Mouse (Mus musculus) limb, embryonic 14.5 days (tissue): Measurements from ENCODE around the gene Camta1. TPM values are rescaled to one million over a fixed set of nuclear protein-coding genes. Genes with fewer than 3 reads are reported as not detected.
A peak's percentile ranks its signal among the peaks of the same experiment; 100 is the strongest.

ENCODE experiments used
- ATAC-seq: fragments of 200-750 bp; cut with Nextera tagmentation; 2 replicates; pipeline ENCODE4 v1.8.0; 2017; ENCODE audit warnings: low read depth, moderate number of reproducible peaks, moderate TSS enrichment; ENCODE audit not compliant: low FRiP score
- DNase-seq: peaks from one replicate; pipeline ENCODE4 v3.0.0-alpha.2; 2015; ENCODE audit warnings: low spot score
- H3K27ac ChIP-seq: fragments of 300-500 bp; sonication (generic); replicated peaks from 2 replicates; pipeline ENCODE4 v1.5.1; 2014; ENCODE audit warnings: low read depth, mild to moderate bottlenecking, low read length, moderate library complexity, mixed read lengths
- H3K27me3 ChIP-seq: fragments of 300-500 bp; sonication (generic); 2 replicates; pipeline ENCODE4 v1.6.1; 2014; ENCODE audit warnings: low read length, mixed read lengths; ENCODE audit not compliant: control insufficient read depth, insufficient read depth
- H3K36me3 ChIP-seq: fragments of 300-500 bp; sonication (generic); 2 replicates; pipeline ENCODE4 v1.6.1; 2014; ENCODE audit warnings: mild to moderate bottlenecking, low read length, moderate library complexity, mixed read lengths; ENCODE audit not compliant: control insufficient read depth, insufficient read depth
- H3K4me1 ChIP-seq: fragments of 300-500 bp; sonication (generic); 2 replicates; pipeline ENCODE4 v1.6.1; 2014; ENCODE audit warnings: antibody characterized with exemption, low read length, mixed read lengths; ENCODE audit not compliant: control insufficient read depth, insufficient read depth
- H3K4me2 ChIP-seq: fragments of 300-500 bp; sonication (generic); replicated peaks from 2 replicates; pipeline ENCODE4 v1.6.1; 2014; ENCODE audit warnings: low read depth, mild to moderate bottlenecking, low read length, moderate library complexity; ENCODE audit not compliant: severe bottlenecking
- H3K4me3 ChIP-seq: fragments of 300-500 bp; sonication (generic); replicated peaks from 2 replicates; pipeline ENCODE4 v1.5.1; 2014; ENCODE audit warnings: low read length
- H3K9ac ChIP-seq: fragments of 300-500 bp; sonication (generic); 2 replicates; pipeline ENCODE4 v1.6.1; 2014; ENCODE audit warnings: mild to moderate bottlenecking, low read depth, low read length, moderate library complexity; ENCODE audit not compliant: severe bottlenecking
- H3K9me3 ChIP-seq: fragments of 300-500 bp; sonication (generic); 2 replicates; pipeline ENCODE4 v1.6.1; 2016; ENCODE audit warnings: low read length; ENCODE audit not compliant: control insufficient read depth
- POLR2A ChIP-seq: fragments of 200-500 bp; IDR thresholded peaks from 2 replicates; pipeline ENCODE4 v1.8.0; 2012; ENCODE audit warnings: inconsistent platforms, mild to moderate bottlenecking, moderate library complexity, borderline replicate concordance; ENCODE audit not compliant: insufficient read depth, insufficient read length; ENCODE audit errors: extremely low read depth
- WGBS: fragments of 180-500 bp; shearing (Covaris S2); extraction: QIAGEN DNeasy Blood & Tissue Kit; methylation state at CpG from one replicate; pipeline ENCODE4 v1.1.7; 2014; 5-methylcytosine and 5-hydroxymethylcytosine counted together
- polyA plus RNA-seq, 2 experiments: library from polyadenylated mRNA; depleted of rRNA in 1 of 2; stranded (reverse) in 1 of 2; unstranded in 1 of 2; fragments of >200 nt; fragmentation: Nextera tagmentation in 1 of 2; extraction: Ambion mirVana in 1 of 2; gene quantifications; 2 replicates each; pipeline versions ENCODE4 v1.2.1 to v1.2.3; 2012 to 2014

Camta1 gene
- polyA plus RNA-seq, 2 experiments: 28.6 to 78.8 TPM

- ATAC-seq: no peak
- Histone ChIP-seq H3K36me3 (no peaks in the 10 kb centered on the region), H3K4me3 (no peak overlapping the region), H3K9me3 (no peaks in the 10 kb centered on the region), H3K4me2 (no peak overlapping the region), H3K4me1 (no peaks in the 10 kb centered on the region), H3K27me3 (no peaks in the 10 kb centered on the region), H3K27ac (no peak overlapping the region), H3K9ac (no peak overlapping the region)
- DNase-seq: no peak
- WGBS: 42% methylated on average over 12 of the region's 12 CpGs
- TF ChIP-seq POLR2A: no peak
Observed at GRCm38 (mm10) chr4:151147541-151147940, 714.1 kb downstream of the Camta1 start.

GRCm38 (mm10) chr4:151144121-151144520 lies 717.6 kb downstream of the Camta1 start:
- no peak overlapping the region for H3K4me2 ChIP-seq
- H3K27me3 ChIP-seq: peaks cover 23% of the 10 kb centered on the region
- no peak overlapping the region for H3K9ac ChIP-seq
- H3K9me3 ChIP-seq: no peaks in the 10 kb centered on the region
- no peak overlapping the region for H3K27ac ChIP-seq
- DNase-seq (no peak), ATAC-seq (no peak)
- 0 out of 2 replicates have a peak, but pooled peaks cover 7% of the 10 kb centered on the region for H3K4me1 ChIP-seq
- H3K4me3 ChIP-seq: no peak overlapping the region
- TF ChIP-seq POLR2A: no peak
- H3K36me3 ChIP-seq: no peaks in the 10 kb centered on the region
- 83% methylated on average over 12 of the region's 14 CpGs for WGBS

- H3K27me3 ChIP-seq: peaks cover 30% of the 10 kb centered on the region
- no peak overlapping the region for H3K9ac ChIP-seq
- DNase-seq (peak; percentile 97), ATAC-seq (peak; percentile 71)
- WGBS: 13% methylated on average over 13 of the region's 13 CpGs
- TF ChIP-seq POLR2A: peak; percentile 18; the same call in 1 of the 2 replicates
- H3K4me2 ChIP-seq: peak overlapping the region; percentile 32; the same call in 1 of the 2 replicates
- H3K36me3 ChIP-seq: no peaks in the 10 kb centered on the region
- 0 out of 2 replicates have a peak, but pooled peaks cover 8% of the 10 kb centered on the region for H3K4me1 ChIP-seq
- H3K4me3 ChIP-seq: no peak overlapping the region
- H3K27ac ChIP-seq: no peak overlapping the region
- H3K9me3 ChIP-seq: no peaks in the 10 kb centered on the region
Observed at GRCm38 (mm10) chr4:151141196-151141880, 720.3 kb downstream of the Camta1 start.

GRCm38 (mm10) chr4:151140368-151140982 lies 721.2 kb downstream of the Camta1 start:
- TF ChIP-seq POLR2A: no peak
- no peaks in the 10 kb centered on the region for H3K36me3 ChIP-seq
- H3K27me3 ChIP-seq: peaks cover 30% of the 10 kb centered on the region
- peak; percentile 49 for DNase-seq
- H3K4me2 ChIP-seq: no peak overlapping the region
- H3K27ac ChIP-seq: no peak overlapping the region
- H3K4me1 ChIP-seq: 0 out of 2 replicates have a peak, but pooled peaks cover 8% of the 10 kb centered on the region
- no peak for ATAC-seq
- H3K9ac ChIP-seq: no peak overlapping the region
- no peaks in the 10 kb centered on the region for H3K9me3 ChIP-seq
- WGBS: 2% methylated on average over 19 of the region's 20 CpGs
- H3K4me3 ChIP-seq: no peak overlapping the region

- peak overlapping the region; percentile 37 for H3K4me2 ChIP-seq
- H3K27ac ChIP-seq: no peak overlapping the region
- H3K4me3 ChIP-seq: peak overlapping the region; percentile 8; the same call in 1 of the 2 replicates
- H3K36me3 ChIP-seq: no peaks in the 10 kb centered on the region
- H3K9me3 ChIP-seq: no peaks in the 10 kb centered on the region
- peaks cover 30% of the 10 kb centered on the region for H3K27me3 ChIP-seq
- peak; percentile 72 for DNase-seq
- TF ChIP-seq POLR2A: no peak
- no peak overlapping the region for H3K9ac ChIP-seq
- 8% methylated on average over 20 of the region's 20 CpGs for WGBS
- H3K4me1 ChIP-seq: 0 out of 2 replicates have a peak, but pooled peaks cover 8% of the 10 kb centered on the region
- peak; percentile 60; the same call in 1 of the 2 replicates for ATAC-seq
Observed at GRCm38 (mm10) chr4:151139053-151139840, 722.4 kb downstream of the Camta1 start.
